Mouse (Mus musculus) megakaryocyte, embryonic 14.5 days (primary cell): Measurements from ENCODE around the gene Ttpal. TPM values are rescaled to one million over a fixed set of nuclear protein-coding genes. Genes with fewer than 3 reads are reported as not detected.

Experiments used
- H3K27me3 ChIP-seq: replicated peaks from 2 replicates; pipeline ENCODE3; 2012; ENCODE audit warnings: inconsistent platforms
- H3K36me3 ChIP-seq: replicated peaks from 2 replicates; pipeline ENCODE3; 2012; ENCODE audit warnings: low read length, inconsistent platforms, mixed read lengths
- H3K4me1 ChIP-seq: 2 replicates; pipeline ENCODE4 v1.6.1; 2012; ENCODE audit warnings: inconsistent platforms
- H3K4me3 ChIP-seq: replicated peaks from 2 replicates; pipeline ENCODE3; 2012; ENCODE audit warnings: moderate library complexity, mild to moderate bottlenecking, inconsistent platforms
- H3K9me3 ChIP-seq: 2 replicates; pipeline ENCODE4 v1.6.1; 2012; ENCODE audit warnings: inconsistent platforms
- FLI1 ChIP-seq: IDR thresholded peaks from 2 replicates; pipeline ENCODE4 v1.6.1; 2012; ENCODE audit warnings: low read length, inconsistent platforms, mixed read lengths
- GATA1 ChIP-seq: IDR thresholded peaks from 3 replicates; pipeline ENCODE4 v1.6.1; 2012; ENCODE audit warnings: mixed read lengths, low read length, inconsistent platforms, borderline replicate concordance
- polyA plus RNA-seq: library from polyadenylated mRNA; stranded (reverse); fragments of >175 nt; gene quantifications from 2 replicates; pipeline ENCODE4 v1.2.3, GENCODE M21; 2012; ENCODE audit warnings: low replicate concordance; ENCODE audit not compliant: insufficient read depth

Gene Ttpal
- polyA plus RNA-seq, 1 experiment: 5.6 TPM

DNA sequence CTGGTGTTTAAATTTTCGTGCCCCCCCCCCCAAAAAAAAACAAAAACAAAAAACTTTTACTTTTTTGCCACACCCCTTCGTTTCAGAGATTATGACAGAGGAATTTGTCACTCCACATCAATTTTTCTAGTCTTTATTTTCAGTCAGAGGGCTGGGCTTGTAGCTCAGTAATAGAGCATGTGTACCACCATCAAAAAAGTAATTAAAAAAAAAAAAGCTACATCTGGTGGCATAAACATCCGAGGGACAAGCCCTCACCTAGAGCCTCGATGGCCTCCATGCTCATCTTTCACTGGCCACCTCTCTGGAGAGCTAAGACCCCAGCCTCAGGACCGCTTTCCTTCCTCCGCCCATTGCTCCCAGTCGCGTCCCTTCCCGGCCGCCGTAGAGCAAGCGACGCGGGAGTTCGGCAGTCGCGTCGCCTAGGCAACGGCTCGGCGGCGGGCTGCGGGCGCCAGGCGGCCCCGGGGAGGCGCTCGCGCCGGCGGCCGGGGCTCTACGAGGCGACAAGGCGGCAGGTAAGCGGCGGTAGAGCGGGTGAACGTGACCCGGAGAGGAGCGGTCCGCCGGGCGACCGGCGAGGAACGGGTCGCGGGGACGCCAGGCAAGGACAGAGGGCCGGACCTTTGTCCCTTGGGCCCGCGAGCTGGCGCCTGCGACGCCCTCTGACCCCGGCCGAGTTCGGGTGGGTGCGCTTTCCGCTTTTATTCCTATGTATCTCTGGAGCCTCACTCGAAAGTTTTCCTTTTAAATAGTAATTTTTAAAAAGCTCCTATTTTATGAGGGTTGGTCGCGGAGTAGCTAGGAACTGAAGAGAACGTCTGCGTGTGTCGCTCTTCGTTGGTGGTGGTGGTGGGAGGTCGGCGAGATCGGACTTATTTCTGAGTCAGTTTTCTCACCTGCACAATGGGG lies 56.1 kb downstream of the Ttpal start, which contains the start of gene Pkig:
Gene Pkig, plus strand, starts transcription at position 412 of the 912 bp plus-strand sequence.
- Histone ChIP-seq H3K4me1 (peaks cover 55% of the 10 kb centered on the region), H3K4me3 (peak within 1 kb of the TSS; percentile 95), H3K9me3 (no peaks in the 10 kb centered on the region), H3K36me3 (peaks cover 4% of the 10 kb centered on the region), H3K27me3 (no peaks in the 10 kb centered on the region)
- TF ChIP-seq FLI1 (no peak), GATA1 (no peak)

GRCm38 (mm10) chr2:163658941-163659340 lies 56.8 kb downstream of the Ttpal start:
- Histone ChIP-seq H3K4me3 (peak overlapping the region; percentile 95), H3K9me3 (no peaks in the 10 kb centered on the region), H3K4me1 (peaks cover 59% of the 10 kb centered on the region), H3K36me3 (peaks cover 5% of the 10 kb centered on the region), H3K27me3 (no peaks in the 10 kb centered on the region)
- TF ChIP-seq FLI1 (no peak), GATA1 (no peak)

GRCm38 (mm10) chr2:163659431-163659830 lies 57.3 kb downstream of the Ttpal start:
- Histone ChIP-seq H3K36me3 (peaks cover 9% of the 10 kb centered on the region), H3K4me1 (peaks cover 64% of the 10 kb centered on the region), H3K9me3 (no peaks in the 10 kb centered on the region), H3K27me3 (no peaks in the 10 kb centered on the region), H3K4me3 (peak overlapping the region; percentile 95)
- TF ChIP-seq FLI1 (no peak), GATA1 (no peak)

DNA sequence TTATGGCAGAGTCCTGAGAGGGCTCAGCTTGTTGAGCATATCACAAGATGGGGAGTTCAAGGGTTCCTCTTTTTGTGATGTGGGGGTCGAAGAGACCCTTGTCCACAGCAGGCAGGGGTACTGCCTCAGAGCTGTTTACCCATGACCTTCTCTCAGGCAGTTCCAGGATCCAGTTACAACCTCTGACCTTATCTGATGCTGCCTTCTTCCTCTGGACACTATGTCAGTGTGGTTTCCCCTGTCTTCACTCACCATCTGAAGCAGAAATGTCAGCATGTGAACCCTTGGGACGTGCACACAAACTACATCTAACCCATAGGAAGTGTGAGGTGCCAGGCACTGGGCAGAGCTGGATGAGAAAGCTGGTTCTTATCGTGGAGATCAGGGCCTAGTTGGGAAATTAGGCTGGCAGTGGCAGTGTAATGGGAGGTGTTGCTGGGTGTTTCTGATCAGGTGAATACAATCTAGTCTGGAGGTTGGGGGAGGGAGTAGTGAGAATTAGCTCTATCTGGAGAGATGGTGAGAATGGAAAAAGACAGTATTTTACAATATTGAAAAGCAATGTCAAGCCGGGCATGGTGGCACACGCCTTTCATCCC lies 58.1 kb downstream of the Ttpal start:
- H3K36me3 ChIP-seq: peaks cover 12% of the 10 kb centered on the region
- peaks cover 65% of the 10 kb centered on the region for H3K4me1 ChIP-seq
- peak overlapping the region; percentile 74 for H3K4me3 ChIP-seq
- H3K9me3 ChIP-seq: no peaks in the 10 kb centered on the region
- no peaks in the 10 kb centered on the region for H3K27me3 ChIP-seq
- no peak for TF ChIP-seq FLI1
- peak; percentile 52; the same call in 1 of the 3 replicates for TF ChIP-seq GATA1

- H3K27me3 ChIP-seq: no peaks in the 10 kb centered on the region
- H3K4me3 ChIP-seq: no peak overlapping the region
- no peaks in the 10 kb centered on the region for H3K9me3 ChIP-seq
- H3K36me3 ChIP-seq: peaks cover 22% of the 10 kb centered on the region
- peaks cover 65% of the 10 kb centered on the region for H3K4me1 ChIP-seq
- no peak for TF ChIP-seq GATA1
- no peak for TF ChIP-seq FLI1
These were observed 59.3 kb downstream of the Ttpal start for GRCm38 (mm10) chr2:163661371-163661850.

DNA sequence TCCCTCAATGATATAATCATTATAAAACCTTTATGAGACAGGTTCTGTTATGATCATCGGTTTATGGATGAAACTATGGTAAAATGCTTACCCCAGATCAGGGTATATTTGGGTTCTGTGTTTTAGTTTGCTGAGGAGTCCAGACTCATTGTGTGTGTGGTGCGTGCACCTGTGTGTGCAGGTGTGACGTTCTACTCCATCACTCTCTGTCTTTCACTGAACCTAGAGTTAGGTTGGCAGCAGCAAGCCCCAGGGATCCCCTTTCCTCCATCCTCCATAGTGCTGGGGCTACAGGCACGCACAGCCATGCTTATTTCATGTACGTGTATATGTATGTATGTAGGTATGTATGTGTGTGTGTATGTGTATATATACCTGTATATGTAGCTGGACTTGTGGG lies 60.0 kb downstream of the Ttpal start:
- Histone ChIP-seq H3K9me3 (no peaks in the 10 kb centered on the region), H3K4me1 (peaks cover 65% of the 10 kb centered on the region), H3K36me3 (peaks cover 25% of the 10 kb centered on the region), H3K27me3 (no peaks in the 10 kb centered on the region), H3K4me3 (peak overlapping the region; percentile 47)
- TF ChIP-seq FLI1 (no peak), GATA1 (no peak)

DNA sequence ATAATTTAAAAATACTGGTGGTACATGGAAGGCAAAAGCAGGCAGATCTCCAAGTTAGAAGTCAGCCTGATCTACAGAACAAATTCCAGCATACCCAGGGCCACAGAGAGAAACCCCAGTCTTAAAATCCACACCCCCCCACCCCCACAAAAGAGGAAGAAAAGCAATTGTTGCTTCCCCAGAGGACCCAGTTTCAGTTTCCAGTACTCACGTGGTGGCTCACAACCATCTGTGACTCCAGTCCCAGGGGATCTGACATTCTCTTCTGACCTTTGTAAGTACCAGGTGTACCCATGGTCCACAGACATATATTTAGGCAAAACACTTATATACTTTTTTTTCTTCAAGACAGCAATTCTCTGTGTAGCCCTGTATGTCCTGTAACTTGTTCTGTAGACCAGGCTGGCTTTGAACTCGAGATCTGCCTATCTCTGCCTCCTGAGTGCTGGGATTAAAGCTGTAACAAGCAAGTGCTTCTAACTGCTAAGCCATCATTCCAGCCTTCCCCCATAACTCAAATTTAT lies 60.6 kb downstream of the Ttpal start:
- no peaks in the 10 kb centered on the region for H3K27me3 ChIP-seq
- peak overlapping the region; percentile 18 for H3K4me3 ChIP-seq
- TF ChIP-seq GATA1 (no peak), FLI1 (no peak)
- H3K4me1 ChIP-seq: peaks cover 65% of the 10 kb centered on the region
- no peaks in the 10 kb centered on the region for H3K9me3 ChIP-seq
- H3K36me3 ChIP-seq: peaks cover 25% of the 10 kb centered on the region

DNA sequence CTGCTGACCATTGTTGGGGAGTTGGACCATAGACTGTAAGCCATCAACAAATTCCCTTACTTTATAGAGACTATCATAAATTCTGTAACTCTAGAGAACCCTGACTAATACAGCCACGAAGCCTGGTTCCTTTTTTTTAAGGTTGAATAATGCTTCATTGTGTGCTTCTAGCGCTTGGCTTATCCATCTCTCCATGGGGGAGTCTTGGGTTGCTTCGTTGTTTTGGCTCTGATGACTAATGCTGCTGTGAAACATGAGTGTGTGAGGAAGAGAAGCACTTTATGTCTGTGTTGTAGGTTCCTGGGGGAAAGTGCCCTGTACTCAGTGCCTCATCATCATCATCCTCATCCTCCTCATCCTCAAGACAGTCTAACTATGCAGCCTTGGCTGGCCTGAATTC lies 61.8 kb downstream of the Ttpal start:
- Histone ChIP-seq H3K36me3 (peaks cover 25% of the 10 kb centered on the region), H3K9me3 (no peaks in the 10 kb centered on the region), H3K4me1 (peaks cover 66% of the 10 kb centered on the region), H3K27me3 (no peaks in the 10 kb centered on the region), H3K4me3 (peak overlapping the region; percentile 33)
- TF ChIP-seq GATA1 (no peak), FLI1 (no peak)

DNA sequence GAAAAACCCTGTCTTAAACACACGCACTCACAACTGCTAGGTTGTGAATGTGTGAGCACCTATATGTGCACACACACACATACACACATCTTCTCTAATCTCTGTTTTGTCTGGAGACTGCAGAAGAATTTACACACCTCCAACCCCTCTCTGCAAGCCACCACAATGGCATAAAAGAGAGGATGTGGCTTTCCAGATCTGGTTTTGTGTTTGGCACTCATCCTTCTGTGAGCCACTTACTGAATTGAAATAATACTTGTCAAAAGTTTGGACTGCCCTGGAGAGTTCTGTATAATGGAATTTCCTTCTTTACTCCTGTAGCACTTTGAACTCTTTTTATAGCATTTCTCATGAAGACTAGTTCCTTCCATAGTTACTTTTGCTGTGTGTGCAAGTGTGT lies 64.9 kb downstream of the Ttpal start:
- Histone ChIP-seq H3K4me3 (no peak overlapping the region), H3K27me3 (no peaks in the 10 kb centered on the region), H3K4me1 (peaks cover 40% of the 10 kb centered on the region), H3K9me3 (no peaks in the 10 kb centered on the region), H3K36me3 (peaks cover 26% of the 10 kb centered on the region)
- TF ChIP-seq GATA1: no peak
- TF ChIP-seq FLI1: no peak

Other genes with a start within 250 kb of the Ttpal start
- gene Jph2, start 204.3 kb upstream of the Ttpal start, polyA plus RNA-seq: 0.13 and 1.0 TPM in 2 replicates
- gene Oser1, start 177.6 kb upstream of the Ttpal start, polyA plus RNA-seq: 2.4 and 3.5 TPM in 2 replicates
- gene Gdap1l1, start 163.8 kb upstream of the Ttpal start, polyA plus RNA-seq: 0.47 TPM in 1 of 2 replicates, not detected in the other
- 0.68 and 1.1 TPM in 2 replicates for gene Fitm2, start 129.7 kb upstream of the Ttpal start, polyA plus RNA-seq
- not detected in 2 replicates for gene R3hdml, start 110.0 kb upstream of the Ttpal start, polyA plus RNA-seq
- 0.08 TPM in 1 of 2 replicates, not detected in the other for gene Hnf4a, start 95.5 kb upstream of the Ttpal start, polyA plus RNA-seq
- 8.6 and 31.2 TPM in 2 replicates for gene Serinc3, start 42.8 kb downstream of the Ttpal start, polyA plus RNA-seq
- 348 and 581 TPM in 2 replicates for gene Pkig, start 56.1 kb downstream of the Ttpal start, polyA plus RNA-seq
- gene Ada, start 147.9 kb downstream of the Ttpal start, polyA plus RNA-seq: 6.1 and 21.4 TPM in 2 replicates
- not detected in 2 replicates for gene Ccn5, start 218.5 kb downstream of the Ttpal start, polyA plus RNA-seq